11 mouse cellular contexts compared by ENCODE assay signal in the genomic region with DNA sequence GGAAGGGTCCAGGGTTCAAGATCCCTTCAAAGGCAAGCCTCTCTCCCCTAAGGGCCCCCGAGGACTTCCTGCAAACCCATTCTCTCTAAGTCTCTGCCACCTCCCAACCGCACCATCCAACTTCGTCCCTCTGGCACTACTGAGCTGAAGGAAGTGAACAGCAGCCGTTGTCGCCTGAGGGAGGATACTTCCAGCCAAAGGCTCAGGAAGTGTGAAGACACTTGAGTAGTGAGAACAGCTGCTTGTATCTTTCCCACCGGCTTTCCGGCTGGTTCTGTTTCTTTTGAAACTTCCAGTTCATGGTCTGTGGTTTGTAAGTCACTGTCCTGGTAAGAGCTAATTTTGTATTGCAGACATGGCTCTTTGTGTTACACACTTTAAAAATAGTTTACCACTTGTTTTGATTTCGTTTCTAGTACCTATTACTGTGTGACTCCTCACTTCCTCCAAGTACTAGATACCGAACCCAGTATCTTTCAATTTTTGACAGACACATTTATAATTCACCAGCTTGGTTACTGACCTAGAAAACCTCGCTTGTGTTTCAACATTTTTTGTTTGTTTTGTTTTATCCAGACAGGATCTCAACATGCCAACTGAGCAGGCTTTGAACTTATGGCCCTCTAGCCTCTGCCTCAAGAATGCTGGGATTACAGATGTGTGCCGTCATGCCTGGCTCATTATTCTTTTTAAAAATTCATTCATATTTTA. TPM values are rescaled to one million over a fixed set of nuclear protein-coding genes. Genes with fewer than 3 reads are reported as not detected.
DNase-seq lines count a peak whose midpoint lies in the region; ATAC-seq and TF ChIP-seq lines count a peak whose summit lies in the region.
"Had no signal": no experiment of that assay in that cellular context is flagged by ENCODE, and none has a peak within 500 bp of the region (broad histone marks: within the 10 kb centered on the region; RNA-seq: fewer than 3 reads in every experiment).

No protein-coding gene starts in this region.

- TF ChIP-seq EP300 in heart, adult 2 months (IDR thresholded peaks at IDR 0.05; ENCODE audit: insufficient read depth, low read depth, low read length) = no peak

- WGBS in heart, adult 2 months = 29% methylated on average over 11 of the region's 11 CpGs

- intact Hi-C loops in heart, adult 2 months (cut with DNase I) = no loop called here

- no peak overlapping the region for H3K27ac ChIP-seq in heart, adult 2 months
- H3K27ac ChIP-seq: hindbrain, embryonic 14.5 days; lung, embryonic 15.5 days had no signal

- no peaks in the 10 kb centered on the region for H3K27me3 ChIP-seq in heart, adult 2 months (ENCODE audit: control insufficient read depth, insufficient read depth, low read length)
- H3K27me3 ChIP-seq: lung, embryonic 15.5 days had no signal

- no peak for TF ChIP-seq POLR2A in heart, adult 2 months (IDR thresholded peaks at IDR 0.05; ENCODE audit: insufficient read depth, low read depth, low read length)

- TF ChIP-seq CTCF in heart, adult 2 months (IDR thresholded peaks at IDR 0.05) = no peak

- H3K36me3 ChIP-seq in heart, adult 2 months (ENCODE audit: control insufficient read depth, insufficient read depth, low read length) = no peaks in the 10 kb centered on the region
- H3K36me3 ChIP-seq: lung, embryonic 15.5 days had no signal

- H3K4me1 ChIP-seq in heart, adult 2 months (ENCODE audit: control insufficient read depth, insufficient read depth, low read length) = no peaks in the 10 kb centered on the region
- H3K4me1 ChIP-seq: lung, embryonic 15.5 days had no signal

- ATAC-seq in hematopoietic stem cell, adult 5-6 weeks (replicated peaks in 1 of 2; ENCODE audit: insufficient read depth in 1 of 2, low FRiP score in 2 of 2, low TSS enrichment in 1 of 2, low read depth in 1 of 2, poor library complexity in 2 of 2, severe bottlenecking in 2 of 2) = peak; percentile 69 to 75

- no peaks in the 10 kb centered on the region for H3K79me2 ChIP-seq in heart, adult 2 months (replicated peaks; ENCODE audit: control insufficient read depth, insufficient read depth, low read length)

- DNase-seq in kidney, adult 9 months = peak; percentile 66
- no peak for DNase-seq in kidney, adult 18-20 months
- DNase-seq in CD4-positive helper T cell, adult 2 months (ENCODE audit: low read depth, low spot score) = peak; percentile 23
- peak; percentile 66 for DNase-seq in right cerebral cortex, adult 18-20 months
- no peak for DNase-seq in heart, adult 2 months
- DNase-seq in urinary bladder, postnatal 36 days (ENCODE audit: low spot score in 2 of 2) = no peak
- DNase-seq in urinary bladder, postnatal 25 days (ENCODE audit: low spot score) = no peak
- DNase-seq: cerebellum, adult 8-10 months had no signal

- no peak overlapping the region for H3K9ac ChIP-seq in heart, adult 2 months (ENCODE audit: low read depth, low read length)
- H3K9ac ChIP-seq: hindbrain, embryonic 14.5 days; lung, embryonic 15.5 days had no signal

- no peak overlapping the region for H3K4me3 ChIP-seq in heart, adult 2 months
- H3K4me3 ChIP-seq: lung, embryonic 15.5 days had no signal

RNA-seq across cellular contexts. Expression of gene Xpo6, which starts 35.9 kb away (rescaled TPM):
- 57.4 and 73.4 TPM in 2 replicates for total RNA-seq in hematopoietic stem cell, adult 5-6 weeks (2017)
- 10 to 100 TPM; 16.5 to 16.8 TPM for total RNA-seq in heart, adult 2 months (2021)
- 133 and 148 TPM in 2 replicates for polyA plus RNA-seq in heart, adult 2 months (2012; rRNA removed)

RNA-seq across cellular contexts. Expression of gene Sbk1, which starts 36.2 kb away (rescaled TPM):
- 3.8 and 5.4 TPM in 2 replicates for total RNA-seq in hematopoietic stem cell, adult 5-6 weeks (2017)
- total RNA-seq in heart, adult 2 months (2021) = 10 to 100 TPM; 61.9 to 87.4 TPM
- 44.5 and 55.4 TPM in 2 replicates for polyA plus RNA-seq in heart, adult 2 months (2012; rRNA removed)

Comparison
In these comparisons a context has a peak if more than half of its experiments do, and no peak if none do; other contexts are left out.
1. DNase-seq: peak in kidney, adult 9 months (single experiment), CD4-positive helper T cell, adult 2 months (single experiment) and right cerebral cortex, adult 18-20 months (single experiment); none in kidney, adult 18-20 months (single experiment), heart, adult 2 months (0 of 2), urinary bladder, postnatal 36 days (0 of 2) and urinary bladder, postnatal 25 days (single experiment).